Mouse (Mus musculus): ENCODE measurements around the gene Csrnp3. TPM values are rescaled to one million over a fixed set of nuclear protein-coding genes. Genes with fewer than 3 reads are reported as not detected.

Csrnp3 gene
- polyA plus RNA-seq, 1 experiment: 0.08 TPM

- no peak for DNase-seq
- H3K4me1 ChIP-seq (replicated peaks; ENCODE audit: control insufficient read depth, insufficient read depth, low read length): no peaks in the 10 kb centered on the region
Observed at GRCm38 (mm10) chr2:65981965-65982364, 136.4 kb downstream of the Csrnp3 start.

DNA sequence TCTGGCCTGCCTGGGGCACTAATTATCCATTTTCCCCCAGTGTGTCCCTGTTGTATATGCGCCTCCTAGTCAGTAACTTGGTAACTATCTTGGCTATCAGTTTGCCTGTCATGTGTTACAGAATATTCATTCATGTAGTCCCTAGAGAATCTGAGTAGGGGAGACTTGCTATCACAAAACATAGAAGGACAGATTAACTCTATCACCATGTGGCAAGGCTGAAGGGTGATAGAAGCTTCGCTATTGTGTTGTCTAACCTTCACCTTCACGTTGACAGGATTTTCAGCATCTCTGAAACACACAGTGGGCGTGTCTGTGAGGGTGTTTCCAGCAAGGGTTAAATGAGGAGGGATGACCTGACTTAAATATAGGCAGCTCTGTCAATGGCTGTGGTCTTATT, 140.1 kb downstream of the Csrnp3 start:
- no peak overlapping the region for H3K27ac ChIP-seq (ENCODE audit: control insufficient read depth, insufficient read depth, low read length)
- H3K27me3 ChIP-seq (ENCODE audit: control insufficient read depth, insufficient read depth, low read length): no peaks in the 10 kb centered on the region
- no peaks in the 10 kb centered on the region for H3K4me1 ChIP-seq (replicated peaks; ENCODE audit: control insufficient read depth, insufficient read depth, low read length)
- no peaks in the 10 kb centered on the region for H3K36me3 ChIP-seq (ENCODE audit: control insufficient read depth, insufficient read depth, low read length)
- DNase-seq: no peak
- 90% methylated on average over 4 of the region's 4 CpGs for WGBS
- H3K4me3 ChIP-seq (ENCODE audit: control insufficient read depth, insufficient read depth, low read length): no peak overlapping the region
- TF ChIP-seq CTCF (IDR thresholded peaks at IDR 0.05; ENCODE audit: borderline replicate concordance, control insufficient read depth, extremely low read depth, insufficient read depth, low read length, poor library complexity) (no peak), POLR2A (IDR thresholded peaks at IDR 0.05; ENCODE audit: control insufficient read depth, extremely low read depth, insufficient read depth, low read length, poor library complexity) (no peak)

More at GRCm38 (mm10) chr2:65981965-65982364, 136.4 kb downstream of the Csrnp3 start:
- 88% methylated on average over 4 of the region's 4 CpGs for WGBS
- Histone ChIP-seq H3K27ac (ENCODE audit: control insufficient read depth, insufficient read depth, low read length) (no peak overlapping the region), H3K36me3 (ENCODE audit: control insufficient read depth, insufficient read depth, low read length) (no peaks in the 10 kb centered on the region), H3K4me3 (ENCODE audit: control insufficient read depth, insufficient read depth, low read length) (no peak overlapping the region), H3K27me3 (ENCODE audit: control insufficient read depth, insufficient read depth, low read length) (no peaks in the 10 kb centered on the region)
- TF ChIP-seq CTCF (IDR thresholded peaks at IDR 0.05; ENCODE audit: borderline replicate concordance, control insufficient read depth, extremely low read depth, insufficient read depth, low read length, poor library complexity) (no peak), POLR2A (IDR thresholded peaks at IDR 0.05; ENCODE audit: control insufficient read depth, extremely low read depth, insufficient read depth, low read length, poor library complexity) (no peak)

DNA sequence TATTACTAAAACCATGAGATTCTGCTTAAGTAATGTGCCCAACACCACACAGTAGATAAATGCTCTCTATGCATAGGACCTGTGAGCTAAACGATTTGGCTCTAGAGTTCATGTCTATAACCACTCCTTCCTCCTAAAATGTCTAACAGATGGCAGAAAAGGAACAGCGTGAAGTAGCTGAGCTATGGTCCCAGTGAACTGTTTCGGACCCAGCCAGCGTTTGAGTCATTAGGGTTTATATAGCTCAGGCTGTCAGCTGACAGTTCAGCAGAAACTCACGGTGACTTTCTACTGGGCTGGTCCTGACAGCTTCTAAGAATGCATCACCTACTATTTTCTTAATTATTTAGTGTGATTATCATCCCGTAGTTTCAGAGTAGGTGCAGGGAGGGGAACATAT, 141.5 kb downstream of the Csrnp3 start:
- TF ChIP-seq CTCF (IDR thresholded peaks at IDR 0.05; ENCODE audit: borderline replicate concordance, control insufficient read depth, extremely low read depth, insufficient read depth, low read length, poor library complexity): no peak
- TF ChIP-seq POLR2A (IDR thresholded peaks at IDR 0.05; ENCODE audit: control insufficient read depth, extremely low read depth, insufficient read depth, low read length, poor library complexity): no peak
- no peaks in the 10 kb centered on the region for H3K4me1 ChIP-seq (replicated peaks; ENCODE audit: control insufficient read depth, insufficient read depth, low read length)
- 89% methylated on average over 6 of the region's 6 CpGs for WGBS
- no peak overlapping the region for H3K27ac ChIP-seq (ENCODE audit: control insufficient read depth, insufficient read depth, low read length)
- no peak overlapping the region for H3K4me3 ChIP-seq (ENCODE audit: control insufficient read depth, insufficient read depth, low read length)
- DNase-seq: no peak
- H3K36me3 ChIP-seq (ENCODE audit: control insufficient read depth, insufficient read depth, low read length): no peaks in the 10 kb centered on the region
- no peaks in the 10 kb centered on the region for H3K27me3 ChIP-seq (ENCODE audit: control insufficient read depth, insufficient read depth, low read length)

GRCm38 (mm10) chr2:65987588-65987987, 142.0 kb downstream of the Csrnp3 start:
- no peaks in the 10 kb centered on the region for H3K4me1 ChIP-seq (replicated peaks; ENCODE audit: control insufficient read depth, insufficient read depth, low read length)
- TF ChIP-seq POLR2A (IDR thresholded peaks at IDR 0.05; ENCODE audit: control insufficient read depth, extremely low read depth, insufficient read depth, low read length, poor library complexity) (no peak), CTCF (IDR thresholded peaks at IDR 0.05; ENCODE audit: borderline replicate concordance, control insufficient read depth, extremely low read depth, insufficient read depth, low read length, poor library complexity) (no peak)
- H3K4me3 ChIP-seq (ENCODE audit: control insufficient read depth, insufficient read depth, low read length): no peak overlapping the region
- H3K27ac ChIP-seq (ENCODE audit: control insufficient read depth, insufficient read depth, low read length): no peak overlapping the region
- DNase-seq: no peak
- H3K36me3 ChIP-seq (ENCODE audit: control insufficient read depth, insufficient read depth, low read length): no peaks in the 10 kb centered on the region
- H3K27me3 ChIP-seq (ENCODE audit: control insufficient read depth, insufficient read depth, low read length): no peaks in the 10 kb centered on the region
- 86% methylated on average over 3 of the region's 3 CpGs for WGBS

DNA sequence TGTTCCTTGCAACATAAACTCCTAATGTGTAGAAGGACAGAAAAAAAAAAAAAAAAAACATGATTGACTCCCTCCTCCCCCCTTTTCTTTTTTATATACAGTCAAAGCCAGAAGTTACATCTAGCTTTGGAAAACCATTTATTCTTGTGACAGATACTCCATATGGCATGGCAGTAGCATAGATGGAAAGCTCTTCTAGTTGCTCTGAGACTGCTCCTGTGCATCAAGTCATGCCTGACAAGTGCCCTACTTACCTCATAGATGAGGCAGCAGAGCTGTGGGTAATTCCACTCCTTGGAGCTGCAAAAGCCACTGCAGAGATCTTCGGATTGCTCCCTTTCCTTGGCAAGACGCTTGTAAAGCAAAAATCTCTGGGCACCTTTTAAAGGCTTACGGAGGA, 143.2 kb downstream of the Csrnp3 start:
- Histone ChIP-seq H3K27ac (ENCODE audit: control insufficient read depth, insufficient read depth, low read length) (no peak overlapping the region), H3K4me1 (replicated peaks; ENCODE audit: control insufficient read depth, insufficient read depth, low read length) (no peaks in the 10 kb centered on the region), H3K36me3 (ENCODE audit: control insufficient read depth, insufficient read depth, low read length) (no peaks in the 10 kb centered on the region), H3K27me3 (ENCODE audit: control insufficient read depth, insufficient read depth, low read length) (no peaks in the 10 kb centered on the region), H3K4me3 (ENCODE audit: control insufficient read depth, insufficient read depth, low read length) (no peak overlapping the region)
- TF ChIP-seq POLR2A (IDR thresholded peaks at IDR 0.05; ENCODE audit: control insufficient read depth, extremely low read depth, insufficient read depth, low read length, poor library complexity) (no peak), CTCF (IDR thresholded peaks at IDR 0.05; ENCODE audit: borderline replicate concordance, control insufficient read depth, extremely low read depth, insufficient read depth, low read length, poor library complexity) (no peak)
- WGBS: 95% methylated on average over 3 of the region's 3 CpGs
- no peak for DNase-seq

GRCm38 (mm10) chr2:65990108-65990507, 144.5 kb downstream of the Csrnp3 start:
- TF ChIP-seq CTCF (IDR thresholded peaks at IDR 0.05; ENCODE audit: borderline replicate concordance, control insufficient read depth, extremely low read depth, insufficient read depth, low read length, poor library complexity) (no peak), POLR2A (IDR thresholded peaks at IDR 0.05; ENCODE audit: control insufficient read depth, extremely low read depth, insufficient read depth, low read length, poor library complexity) (no peak)
- no peak for DNase-seq
- Histone ChIP-seq H3K36me3 (ENCODE audit: control insufficient read depth, insufficient read depth, low read length) (no peaks in the 10 kb centered on the region), H3K4me1 (replicated peaks; ENCODE audit: control insufficient read depth, insufficient read depth, low read length) (no peaks in the 10 kb centered on the region), H3K27ac (ENCODE audit: control insufficient read depth, insufficient read depth, low read length) (no peak overlapping the region), H3K27me3 (ENCODE audit: control insufficient read depth, insufficient read depth, low read length) (no peaks in the 10 kb centered on the region), H3K4me3 (ENCODE audit: control insufficient read depth, insufficient read depth, low read length) (no peak overlapping the region)

GRCm38 (mm10) chr2:65990754-65991153, 145.2 kb downstream of the Csrnp3 start:
- 92% methylated on average over 4 of the region's 4 CpGs for WGBS
- no peaks in the 10 kb centered on the region for H3K36me3 ChIP-seq (ENCODE audit: control insufficient read depth, insufficient read depth, low read length)
- H3K27ac ChIP-seq (ENCODE audit: control insufficient read depth, insufficient read depth, low read length): no peak overlapping the region
- H3K4me3 ChIP-seq (ENCODE audit: control insufficient read depth, insufficient read depth, low read length): no peak overlapping the region
- H3K4me1 ChIP-seq (replicated peaks; ENCODE audit: control insufficient read depth, insufficient read depth, low read length): no peaks in the 10 kb centered on the region
- TF ChIP-seq CTCF (IDR thresholded peaks at IDR 0.05; ENCODE audit: borderline replicate concordance, control insufficient read depth, extremely low read depth, insufficient read depth, low read length, poor library complexity) (no peak), POLR2A (IDR thresholded peaks at IDR 0.05; ENCODE audit: control insufficient read depth, extremely low read depth, insufficient read depth, low read length, poor library complexity) (no peak)
- H3K27me3 ChIP-seq (ENCODE audit: control insufficient read depth, insufficient read depth, low read length): no peaks in the 10 kb centered on the region
- DNase-seq: no peak
